Mouse (Mus musculus): ENCODE data around the gene Acaca.

Acaca gene

DNA sequence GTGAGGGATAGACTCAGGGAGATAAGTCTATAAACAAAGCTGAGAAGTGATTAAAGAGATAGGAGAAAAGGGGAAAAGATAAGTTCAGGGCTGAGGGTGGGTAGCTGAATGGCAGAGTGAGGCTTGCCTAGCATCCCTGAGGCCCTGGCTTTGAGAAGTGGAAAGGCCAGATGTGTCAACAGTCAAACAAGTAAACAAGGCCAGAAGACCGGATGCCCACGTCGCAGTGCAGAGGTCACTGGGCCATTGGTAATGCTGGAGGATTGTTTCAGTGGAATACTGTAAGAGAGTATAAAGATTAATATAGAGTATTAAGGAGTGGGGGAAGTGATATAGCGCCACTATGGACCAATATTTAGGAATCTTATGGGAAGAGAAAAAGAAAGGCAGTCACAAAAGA is 89.5 kb downstream of the Acaca start:
- no peak for DNase-seq (ENCODE audit: low read depth, low spot score)

DNA sequence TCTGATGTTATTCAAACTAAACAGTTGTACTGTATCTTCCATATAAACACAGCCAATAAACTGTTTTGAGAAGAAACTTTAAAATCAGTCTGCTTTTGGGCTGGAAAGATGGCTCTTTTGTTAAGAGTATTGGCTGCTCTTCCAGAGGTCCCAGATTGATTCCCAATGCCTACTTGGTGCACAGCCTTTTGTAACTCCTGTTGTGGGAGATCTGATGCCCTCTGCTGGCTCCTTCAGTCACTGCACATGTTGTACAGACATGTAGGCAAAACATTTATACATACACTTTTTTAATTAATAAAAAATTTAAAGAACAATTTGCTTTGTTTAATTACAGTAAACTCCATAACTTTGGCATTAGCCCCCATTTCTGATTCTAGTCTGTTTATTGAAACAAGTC is 114.1 kb downstream of the Acaca start:
- peak; percentile 12 for DNase-seq (ENCODE audit: low read depth, low spot score)

DNA sequence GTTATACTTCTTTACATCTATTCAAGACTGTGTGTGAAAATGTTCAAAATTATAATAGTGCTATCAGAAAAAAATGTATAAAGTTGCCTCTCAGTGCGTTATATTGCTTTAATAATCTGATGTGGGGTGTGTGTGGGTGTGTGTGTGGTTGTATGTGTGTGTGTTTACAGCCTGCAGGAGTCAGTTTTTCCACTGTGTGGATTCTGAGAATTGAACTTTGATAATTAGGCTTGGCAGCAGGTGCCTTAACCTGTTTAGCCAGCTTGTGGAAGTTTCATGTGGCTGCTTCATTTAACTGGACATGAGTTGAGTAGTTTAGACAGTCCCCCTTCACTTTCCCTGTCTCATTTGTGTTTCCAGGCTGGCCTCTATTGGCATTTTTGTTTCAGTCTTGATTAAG is 117.9 kb downstream of the Acaca start:
- DNase-seq (ENCODE audit: low read depth, low spot score) = no peak

DNA sequence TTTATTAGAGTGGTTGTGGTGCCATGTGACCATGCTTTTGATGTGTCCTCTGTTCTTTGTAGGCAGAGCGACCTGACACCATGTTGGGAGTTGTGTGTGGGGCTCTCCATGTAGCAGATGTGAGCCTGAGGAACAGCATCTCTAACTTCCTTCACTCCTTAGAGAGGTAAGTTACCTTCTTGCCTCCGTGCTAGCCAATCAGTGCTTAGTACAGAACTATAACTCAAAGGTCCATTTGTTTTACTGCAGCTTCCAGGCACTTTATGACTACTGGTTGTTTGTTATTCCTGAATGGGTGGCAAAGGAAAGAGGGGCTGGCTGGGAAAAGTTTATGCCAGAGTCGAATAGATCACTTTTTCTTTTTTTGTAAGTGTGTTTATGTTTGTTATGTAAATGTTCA is 121.7 kb downstream of the Acaca start:
- no peak for DNase-seq (ENCODE audit: low read depth, low spot score)

DNA sequence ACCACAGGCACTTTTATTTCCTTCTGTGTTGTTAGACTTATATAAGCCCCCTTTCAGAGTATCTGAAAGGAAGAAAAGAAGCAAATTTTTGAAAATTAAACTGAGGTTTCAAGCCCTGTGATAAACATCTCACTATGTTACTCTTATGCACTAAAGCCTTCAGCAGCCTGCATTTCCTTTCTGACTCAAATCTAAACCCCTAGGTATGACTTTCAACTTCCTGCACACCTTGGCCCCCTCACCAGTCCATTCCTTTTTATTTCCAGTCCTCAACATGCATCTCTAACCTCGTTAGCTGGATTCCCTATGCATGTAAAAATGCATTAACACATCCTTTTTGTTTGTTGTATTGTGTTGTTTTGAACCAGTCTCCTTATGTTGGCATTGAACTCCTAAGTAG is 123.0 kb downstream of the Acaca start:
- DNase-seq (ENCODE audit: low read depth, low spot score) = no peak

DNA sequence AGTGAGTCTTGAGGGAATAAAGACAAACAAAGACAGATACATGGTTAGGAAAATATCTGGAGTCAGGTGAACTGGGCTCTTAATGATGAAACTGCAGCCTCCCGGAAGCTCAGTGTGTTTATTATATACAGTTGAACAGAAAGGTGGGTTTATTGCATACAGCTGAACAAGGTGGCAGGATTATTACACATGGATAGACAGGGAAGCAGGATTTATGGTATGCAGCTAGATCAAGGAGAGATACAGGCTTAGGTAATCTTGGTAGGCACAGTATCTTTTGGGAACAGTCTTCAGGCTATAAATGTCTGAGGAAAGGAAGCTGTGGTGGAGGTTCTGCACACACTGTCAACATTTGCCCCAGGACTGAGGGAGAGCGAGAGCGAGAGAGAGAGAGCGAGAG is 126.4 kb downstream of the Acaca start:
- DNase-seq (ENCODE audit: low read depth, low spot score) = no peak

DNA sequence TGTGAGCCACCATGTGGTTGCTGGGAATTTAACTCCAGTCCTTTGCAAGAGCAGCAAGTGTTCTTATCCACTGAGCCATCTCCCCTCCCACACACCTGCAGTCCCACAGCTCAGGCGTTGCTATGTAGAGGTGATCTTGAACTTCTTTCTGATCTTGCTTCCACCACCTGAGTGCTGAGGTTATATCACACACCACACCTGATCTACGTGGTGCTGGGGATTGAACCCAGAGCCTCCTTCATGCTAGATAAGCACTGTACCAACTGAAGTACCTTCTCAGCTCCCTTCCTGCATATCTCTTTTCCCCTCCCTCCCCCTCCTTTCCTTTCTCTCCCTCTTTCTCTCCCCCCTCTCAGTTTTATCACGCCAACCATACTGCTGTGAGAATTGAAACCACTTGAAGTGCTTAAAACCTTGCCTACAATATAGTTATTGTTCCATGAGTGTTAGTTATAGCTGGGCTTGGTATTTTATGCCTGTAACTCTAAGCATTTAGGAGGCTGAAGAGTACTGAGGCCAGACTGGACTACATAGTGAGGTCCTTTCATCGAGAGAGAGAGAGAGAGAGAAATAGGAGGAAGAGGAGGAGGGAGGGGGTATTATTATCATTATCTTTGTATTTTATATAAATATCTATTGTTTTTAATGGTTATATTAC is 128.7 kb downstream of the Acaca start:
- no peak for DNase-seq (ENCODE audit: low read depth, low spot score)

DNA sequence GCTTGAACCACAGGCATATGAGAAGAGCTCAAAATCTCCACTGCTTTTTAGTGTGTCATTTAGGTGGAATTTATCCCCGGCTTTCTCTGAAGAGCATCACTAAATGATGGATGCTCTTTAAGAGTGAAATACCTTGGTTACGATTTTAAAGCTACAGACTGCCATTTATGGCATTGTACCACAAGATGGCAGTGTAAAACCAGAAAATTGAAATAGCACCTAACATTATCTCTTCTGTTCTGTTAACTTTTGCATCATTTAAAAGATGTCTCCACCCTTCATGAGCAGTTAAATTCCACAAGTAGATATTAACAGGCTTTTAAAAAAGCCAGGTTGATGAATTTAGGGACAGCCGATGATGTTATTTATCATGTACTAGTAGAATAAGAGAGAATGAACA is 135.0 kb downstream of the Acaca start:
- DNase-seq (ENCODE audit: low read depth, low spot score) = no peak

DNA sequence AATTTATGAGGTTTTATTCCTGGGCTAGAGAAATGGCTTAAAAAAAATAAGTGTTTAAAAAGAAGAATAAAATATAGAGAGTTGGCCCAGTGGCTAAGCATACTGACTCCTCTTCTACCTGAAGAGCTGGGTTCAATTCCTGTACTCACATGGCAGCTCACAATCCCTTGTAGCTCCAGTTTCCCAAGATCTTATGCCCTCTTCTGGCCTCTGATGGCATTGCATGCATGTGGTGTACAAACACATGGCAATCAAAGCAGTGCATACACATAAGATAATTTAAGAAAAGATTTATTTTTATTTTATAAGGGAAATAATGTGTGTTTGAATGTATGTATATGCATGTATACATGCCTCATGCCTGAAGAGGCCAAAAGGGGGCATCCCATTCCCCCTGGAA is 138.6 kb downstream of the Acaca start:
- no peak for DNase-seq (ENCODE audit: low read depth, low spot score)

DNA sequence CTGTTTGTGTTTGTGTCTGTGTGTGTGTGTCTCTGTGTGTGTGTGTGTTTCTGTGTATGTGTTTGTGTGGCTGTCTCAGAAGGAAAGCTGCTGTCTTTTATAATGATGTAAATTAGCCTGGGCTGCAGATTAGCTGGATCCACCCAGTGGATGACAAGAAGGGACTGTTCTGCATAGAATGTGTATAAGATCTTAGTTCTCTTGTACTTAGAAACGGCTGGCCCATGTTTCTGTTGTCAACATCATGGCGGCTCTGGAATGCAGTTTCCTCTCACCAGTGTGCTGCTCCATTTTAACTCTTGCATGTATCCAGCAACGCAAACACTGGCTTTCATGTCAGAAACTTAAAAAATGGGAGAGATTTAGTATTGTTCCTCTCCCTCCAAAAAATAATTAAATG is 141.0 kb downstream of the Acaca start:
- no peak for DNase-seq (ENCODE audit: low read depth, low spot score)

DNA sequence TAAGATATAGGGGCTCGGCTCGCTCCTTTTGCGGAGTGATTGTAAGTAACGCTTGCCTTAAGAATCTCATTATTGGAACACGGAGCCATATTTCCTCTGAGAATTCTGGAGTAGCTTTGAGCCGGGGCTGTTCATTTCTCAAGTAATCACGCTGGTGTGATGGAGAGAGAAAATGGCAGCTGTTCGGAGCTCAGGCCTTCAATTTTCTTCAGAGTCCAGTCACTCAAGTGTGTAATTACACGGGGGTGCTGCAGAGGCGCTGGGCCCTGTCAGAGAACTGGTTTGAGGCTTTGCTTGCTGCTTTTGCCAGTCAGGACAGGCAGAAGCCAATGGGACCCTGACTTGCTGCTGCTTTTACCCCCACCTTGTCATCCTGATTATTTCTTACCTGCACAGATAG is 142.5 kb downstream of the Acaca start:
- no peak for DNase-seq (ENCODE audit: low read depth, low spot score)

DNA sequence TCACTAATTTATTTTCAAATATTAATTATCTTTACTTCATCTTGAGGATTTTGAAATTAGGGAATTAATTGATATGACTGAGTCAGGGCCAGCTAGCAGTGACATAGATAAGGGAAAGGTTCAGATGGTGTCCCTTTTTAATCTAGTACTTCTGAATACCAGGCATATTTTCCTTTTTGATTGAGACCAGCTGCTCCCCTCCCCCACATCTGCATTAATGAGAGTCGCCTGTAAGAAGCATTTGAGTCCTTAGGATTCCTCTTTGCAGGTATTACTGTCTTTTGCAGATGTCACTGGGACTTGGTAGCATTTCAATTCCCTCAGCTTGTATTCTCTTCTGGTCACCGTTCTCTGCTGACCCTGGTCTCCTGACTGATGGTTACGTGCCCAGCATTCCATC is 143.1 kb downstream of the Acaca start:
- no peak for DNase-seq (ENCODE audit: low read depth, low spot score)

DNA sequence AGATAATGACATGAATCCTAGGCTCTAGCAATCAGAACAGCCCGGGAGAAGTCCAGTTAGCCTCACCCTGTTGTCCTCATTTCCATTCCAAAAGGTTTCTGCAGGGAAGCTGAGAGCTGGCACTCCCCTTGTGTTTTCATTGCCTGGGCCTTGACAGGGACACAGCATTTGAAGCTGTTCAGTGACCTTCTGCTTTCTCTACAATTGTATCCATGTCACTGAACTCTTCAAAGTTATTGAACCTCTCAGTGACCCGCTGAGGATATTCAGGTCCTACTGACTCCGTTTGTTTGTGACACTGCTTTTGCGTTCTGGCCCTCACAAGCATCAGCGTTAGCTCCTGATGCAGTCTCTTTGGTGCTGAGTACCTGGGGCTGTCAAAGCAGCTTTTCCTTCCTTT is 147.5 kb downstream of the Acaca start:
- DNase-seq (ENCODE audit: low read depth, low spot score) = no peak

DNA sequence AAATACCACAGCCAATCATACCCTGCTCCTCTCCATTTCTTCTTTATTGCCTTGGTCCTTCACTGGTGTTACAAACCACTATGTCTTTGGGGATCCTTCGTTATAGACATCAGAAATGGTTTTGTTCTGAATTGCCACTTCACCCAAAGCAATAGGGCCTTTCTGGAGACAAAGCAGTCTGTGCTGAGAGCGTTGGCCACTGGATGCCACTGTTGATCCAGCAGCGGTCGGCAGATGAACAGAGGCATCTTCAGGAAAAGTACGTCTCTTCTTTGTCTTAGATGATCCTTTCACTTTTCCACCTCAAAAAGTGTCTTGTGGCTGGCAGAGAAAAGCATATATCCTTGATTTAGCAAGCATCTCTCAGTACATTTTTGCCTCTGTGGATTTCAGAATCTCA is 151.8 kb downstream of the Acaca start:
- DNase-seq (ENCODE audit: low read depth, low spot score) = no peak

DNA sequence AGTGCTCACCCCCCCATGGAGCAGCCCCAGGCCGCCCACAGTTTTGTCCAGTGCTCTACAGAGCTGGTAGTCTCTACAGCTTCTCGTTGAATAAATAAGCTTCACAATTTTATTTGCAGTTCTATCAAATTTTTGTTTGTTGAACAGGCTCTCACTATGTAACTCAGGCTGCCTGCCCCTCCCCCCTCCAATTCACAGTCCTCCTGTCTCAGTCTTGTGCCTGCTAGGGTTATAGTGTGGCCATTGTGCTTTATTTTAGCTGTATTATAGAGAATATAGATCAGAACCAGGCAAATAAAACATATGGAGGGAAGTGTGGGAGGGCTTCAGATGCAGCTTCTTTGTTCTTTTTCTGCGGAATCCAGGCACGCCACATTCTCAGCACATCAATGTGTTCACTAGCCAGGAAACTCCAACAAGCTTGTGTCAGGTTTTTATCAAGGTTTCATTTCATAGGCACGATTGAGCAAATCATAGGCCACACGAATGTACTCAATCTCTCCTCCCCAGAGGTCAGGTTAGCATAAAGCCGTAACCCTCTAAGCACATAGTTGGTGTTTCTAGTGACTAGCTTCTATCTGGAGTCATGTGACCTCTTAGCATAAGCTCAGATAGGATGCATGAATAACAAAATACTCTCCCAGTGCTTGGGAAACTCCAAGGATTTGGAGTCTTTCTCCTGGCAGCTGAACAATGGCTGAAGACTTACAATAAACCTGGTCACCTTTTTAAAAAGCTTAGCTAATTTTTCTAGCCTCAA is 153.7 kb downstream of the Acaca start:
- no peak for DNase-seq (ENCODE audit: low read depth, low spot score)

DNA sequence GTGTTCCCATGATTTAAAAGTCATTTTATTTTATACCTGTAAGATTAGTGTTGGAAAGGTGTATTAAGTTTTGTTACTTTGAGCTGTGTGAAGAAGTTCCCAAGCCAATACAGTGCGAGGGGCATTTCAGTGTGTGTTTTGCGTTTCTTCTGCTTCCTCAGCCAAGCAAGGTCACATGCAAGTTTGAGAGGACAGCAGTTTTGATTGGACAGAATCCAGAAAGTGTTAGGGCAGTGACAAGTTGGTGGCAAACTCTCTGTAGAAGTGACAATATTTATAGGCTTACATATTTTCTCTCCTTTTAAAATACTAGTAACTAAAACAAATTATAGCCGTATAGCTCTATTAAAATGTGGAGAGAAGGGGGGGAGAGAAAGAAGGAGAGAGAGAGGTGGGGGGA is 161.3 kb downstream of the Acaca start:
- no peak for DNase-seq (ENCODE audit: low read depth, low spot score)

DNA sequence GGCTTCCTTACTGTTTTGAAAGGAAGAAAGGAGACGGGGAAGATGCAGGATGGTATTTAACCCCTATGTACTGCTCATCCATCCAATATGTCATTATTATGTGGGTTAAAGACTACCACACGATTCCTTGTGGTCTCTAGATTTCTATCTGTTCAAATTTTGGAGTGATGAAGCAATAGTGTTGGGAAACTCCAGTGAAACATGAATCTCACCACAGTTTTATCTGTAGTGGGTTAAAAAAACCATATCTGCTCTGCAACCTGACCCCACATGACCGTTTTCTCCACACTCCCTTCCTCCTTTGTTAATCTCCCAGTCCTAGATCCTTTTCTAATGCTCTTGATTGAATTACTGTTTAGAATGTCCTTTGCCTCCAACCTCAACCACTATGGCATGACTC is 163.1 kb downstream of the Acaca start:
- no peak for DNase-seq (ENCODE audit: low read depth, low spot score)

DNA sequence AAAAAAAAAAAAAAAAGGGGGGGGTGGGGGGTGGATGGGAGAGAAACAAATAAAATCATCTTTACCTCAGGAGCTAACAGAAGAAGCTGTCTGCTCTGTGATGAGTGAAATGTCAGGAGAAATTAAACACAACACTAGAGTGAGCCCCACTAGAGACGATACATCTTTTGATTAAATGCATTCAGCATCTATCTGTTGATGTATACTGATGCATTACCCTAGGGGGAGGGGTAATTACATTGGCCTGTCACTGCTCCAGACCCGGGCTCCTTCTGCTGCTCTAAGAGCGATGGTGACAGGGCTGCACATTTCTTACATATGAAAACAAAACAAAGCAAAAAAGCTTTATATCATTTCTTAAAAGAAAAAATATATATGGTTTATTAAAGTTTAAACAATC is 163.8 kb downstream of the Acaca start:
- DNase-seq (ENCODE audit: low read depth, low spot score) = no peak

DNA sequence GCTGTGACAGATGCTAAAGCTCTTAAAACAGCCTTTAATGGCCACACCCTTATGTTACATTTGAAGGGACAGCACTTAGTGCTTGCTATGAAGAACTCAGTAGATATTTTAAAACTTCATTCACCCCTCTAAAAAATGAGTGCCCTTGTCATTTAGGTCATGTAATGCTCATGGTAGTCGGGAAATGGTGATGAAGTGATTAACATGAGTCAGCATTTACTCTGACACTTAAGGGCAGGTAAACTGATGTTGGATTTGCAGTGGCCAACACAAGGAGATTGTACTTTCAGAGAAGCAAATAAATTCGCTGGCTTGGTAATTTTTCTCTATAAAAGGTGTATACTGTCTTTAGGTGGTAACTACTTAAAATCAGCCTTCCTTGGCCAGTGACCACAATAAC is 166.9 kb downstream of the Acaca start:
- DNase-seq (ENCODE audit: low read depth, low spot score) = no peak

DNA sequence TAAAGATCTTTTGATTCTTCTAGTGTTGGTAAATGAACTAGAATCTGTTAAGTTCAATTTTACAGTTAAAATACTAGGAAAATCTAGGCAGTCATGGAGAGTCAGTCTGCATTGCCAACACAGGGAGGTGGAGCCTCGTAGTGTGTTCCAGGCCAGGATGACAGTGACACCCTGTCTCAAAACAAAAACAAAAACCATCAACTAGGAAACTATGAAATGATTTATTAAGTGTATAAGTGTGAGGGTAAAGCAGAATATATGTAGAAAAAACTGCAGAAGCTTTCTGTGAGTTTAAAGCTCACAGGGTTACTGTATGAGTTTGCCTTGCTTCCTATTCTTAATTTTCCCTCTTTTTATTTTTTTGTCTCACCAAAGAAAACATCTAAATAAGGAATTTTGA is 176.0 kb downstream of the Acaca start:
- DNase-seq (ENCODE audit: low read depth, low spot score) = no peak

DNA sequence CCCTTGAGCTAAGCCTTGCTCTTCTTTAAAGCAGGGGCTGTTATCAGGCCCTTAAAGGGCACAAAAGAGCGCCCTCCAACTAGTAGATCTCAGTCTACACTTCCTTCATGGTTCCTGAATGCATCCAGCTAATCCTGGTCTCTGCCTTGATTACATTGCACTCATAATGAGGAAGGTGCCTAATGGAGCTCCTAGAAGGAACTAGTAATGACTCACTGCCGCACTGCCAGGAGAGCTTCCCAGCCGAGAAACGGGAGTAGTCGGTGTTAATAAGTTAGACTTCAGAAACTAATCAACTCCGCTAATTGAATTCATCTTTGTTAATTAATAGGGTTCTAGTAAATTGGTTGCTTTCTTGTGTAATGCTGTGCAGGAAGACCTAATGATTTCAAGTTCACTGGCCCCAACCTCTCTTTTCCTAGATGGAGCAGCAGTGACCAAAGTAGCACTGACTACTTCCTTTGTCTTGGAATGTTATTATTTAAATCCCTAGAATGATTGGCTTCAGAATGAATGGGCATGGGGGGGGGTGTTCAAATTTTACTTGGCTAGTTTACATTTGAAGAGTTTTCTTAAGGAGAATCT is 176.8 kb downstream of the Acaca start:
- no peak for DNase-seq (ENCODE audit: low read depth, low spot score)

DNA sequence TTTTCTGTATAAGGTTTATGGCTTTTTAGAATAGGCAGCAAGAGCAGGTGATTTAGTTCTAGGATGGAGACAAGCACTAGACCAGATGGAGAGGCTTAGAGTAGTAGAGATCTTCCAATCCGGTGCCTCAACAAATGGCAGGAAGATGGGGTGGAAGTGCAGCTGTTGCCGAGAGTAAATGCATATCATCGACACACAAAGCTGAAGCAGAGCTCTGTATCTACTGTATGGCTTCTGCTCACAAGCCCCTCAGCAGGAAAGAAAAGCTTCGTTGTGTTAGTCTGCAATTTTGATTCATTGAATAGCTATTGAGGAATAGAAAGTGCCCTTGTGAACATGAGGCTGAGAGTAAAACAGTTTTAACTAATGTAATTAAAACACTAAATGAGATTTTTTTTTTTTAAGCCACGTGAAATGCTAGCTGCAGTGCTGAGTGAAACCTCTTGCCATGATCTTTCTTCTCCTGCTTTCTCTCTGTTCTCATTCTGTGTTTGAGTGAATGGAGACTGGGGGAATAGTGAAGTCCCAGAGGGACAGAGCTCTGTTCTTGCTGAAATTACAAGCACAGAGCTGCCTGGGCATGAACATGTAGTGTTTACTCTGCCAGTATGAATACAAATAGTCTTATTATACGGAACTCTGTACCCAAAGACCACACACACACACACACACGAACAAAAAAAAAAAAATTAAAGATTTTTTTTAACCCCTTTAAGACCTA is 194.7 kb downstream of the Acaca start:
- no peak for DNase-seq (ENCODE audit: low read depth, low spot score)

DNA sequence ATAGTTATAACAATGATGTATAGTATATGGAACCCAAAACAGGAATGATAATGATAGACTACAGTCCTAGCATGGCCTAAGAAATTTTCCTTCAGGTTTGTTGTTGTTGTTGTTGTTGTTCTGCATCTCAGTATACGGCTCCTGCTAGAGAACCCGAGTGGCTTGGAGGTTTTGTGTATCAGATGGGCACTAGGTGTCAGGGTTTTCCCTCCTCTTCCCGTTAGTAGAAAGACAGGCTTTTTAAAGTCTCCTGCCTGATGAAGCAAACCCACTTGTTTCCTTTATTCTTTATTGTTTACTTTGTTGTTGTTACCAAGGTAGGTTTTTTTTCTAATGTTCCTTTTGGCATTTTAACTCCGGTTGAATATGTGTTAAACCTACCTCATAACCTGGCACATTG is 197.6 kb downstream of the Acaca start:
- no peak for DNase-seq (ENCODE audit: low read depth, low spot score)

Measured in telencephalon, adult 2 months (tissue).